Mouse (Mus musculus) ovary, postnatal 14 days (tissue): Measurements from ENCODE around the gene Pde6h.

Experiments
- DNase-seq: peaks from one replicate; pipeline ENCODE4 v3.0.0; 2022; ENCODE audit warnings: low spot score

The Pde6h gene

DNA sequence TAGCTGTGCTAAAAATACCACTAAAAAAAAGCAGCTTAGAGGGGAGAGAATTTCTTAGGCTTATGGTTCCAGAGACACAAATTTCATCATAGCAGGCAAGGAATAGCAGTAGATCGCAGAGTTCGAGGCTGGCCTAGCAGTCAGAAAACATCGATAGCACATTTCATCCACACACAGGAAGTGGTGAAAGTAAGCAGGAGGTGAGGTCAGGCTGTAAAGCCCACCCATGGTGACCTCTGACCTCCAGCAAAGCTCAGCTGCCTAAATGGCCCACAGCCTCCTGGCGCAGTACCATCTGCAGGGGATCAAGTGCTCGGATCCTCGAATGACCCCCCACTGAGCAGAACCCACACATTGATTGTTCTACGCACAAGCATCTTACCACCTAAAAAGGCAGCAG lies 59.6 kb downstream of the Pde6h start:
- no peak for DNase-seq

DNA sequence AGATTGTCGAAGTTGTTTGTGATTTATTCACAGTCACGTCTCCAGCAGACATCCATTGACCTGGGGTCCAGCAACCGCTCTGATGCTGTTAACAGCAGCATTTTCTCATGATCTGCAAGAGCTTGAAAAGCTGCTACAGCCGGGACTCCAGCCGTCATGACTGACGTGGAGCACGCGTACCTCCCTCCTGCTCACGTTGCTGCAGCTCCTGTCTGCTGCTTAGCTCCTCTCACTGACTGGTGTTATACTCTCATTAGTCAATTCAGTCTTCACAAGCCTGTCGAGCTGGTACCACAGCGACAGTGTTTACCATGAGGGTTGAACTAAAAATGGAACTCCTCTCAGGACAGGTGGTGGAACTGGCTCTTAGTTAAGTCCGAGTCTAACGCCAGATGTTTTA lies 62.4 kb downstream of the Pde6h start:
- no peak for DNase-seq

DNA sequence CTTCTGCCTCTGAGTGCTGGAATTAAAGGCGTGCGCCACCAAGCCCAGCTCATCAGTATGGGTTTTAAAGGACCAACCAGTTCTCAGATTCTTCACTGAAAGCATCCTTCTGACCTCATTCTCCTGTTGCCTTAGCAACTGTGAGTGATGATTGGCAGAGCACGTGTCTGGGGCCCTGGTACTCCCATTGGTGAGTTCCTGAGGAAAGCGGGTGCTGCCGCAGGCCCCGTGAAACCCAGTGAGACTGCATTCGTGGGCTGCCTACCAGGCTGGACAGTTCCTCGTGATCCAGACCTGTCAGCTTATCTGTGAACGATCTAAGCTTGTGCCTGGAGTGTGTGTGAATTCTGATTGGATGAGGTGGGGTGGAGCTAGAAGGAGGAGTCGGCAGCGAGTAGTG lies 63.1 kb downstream of the Pde6h start:
- DNase-seq = no peak

DNA sequence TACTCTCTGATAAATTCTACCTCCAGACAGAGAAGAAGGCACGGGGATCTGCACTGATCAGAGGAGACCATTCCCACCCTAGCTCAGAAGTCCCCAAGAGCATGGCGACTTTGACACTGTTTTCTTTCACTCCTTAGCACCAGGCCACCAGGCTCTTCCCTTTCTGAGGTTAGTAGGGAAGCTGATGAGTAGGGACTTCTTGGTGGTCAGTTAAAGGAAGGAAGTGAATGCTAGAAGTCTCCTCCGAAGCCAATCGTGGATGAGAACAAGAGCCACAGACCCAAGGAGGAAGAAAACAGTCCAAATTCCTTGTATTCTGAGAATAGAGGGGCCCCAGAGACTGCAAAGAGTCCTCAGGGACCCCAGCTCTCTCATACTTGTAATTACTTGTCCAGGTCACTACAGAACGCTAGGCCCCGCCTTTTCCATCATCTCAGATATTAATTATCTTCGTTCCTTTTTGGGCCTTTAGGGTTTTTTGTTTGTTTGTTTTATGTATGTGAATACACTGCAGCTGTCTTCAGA lies 65.0 kb downstream of the Pde6h start:
- DNase-seq = no peak

DNA sequence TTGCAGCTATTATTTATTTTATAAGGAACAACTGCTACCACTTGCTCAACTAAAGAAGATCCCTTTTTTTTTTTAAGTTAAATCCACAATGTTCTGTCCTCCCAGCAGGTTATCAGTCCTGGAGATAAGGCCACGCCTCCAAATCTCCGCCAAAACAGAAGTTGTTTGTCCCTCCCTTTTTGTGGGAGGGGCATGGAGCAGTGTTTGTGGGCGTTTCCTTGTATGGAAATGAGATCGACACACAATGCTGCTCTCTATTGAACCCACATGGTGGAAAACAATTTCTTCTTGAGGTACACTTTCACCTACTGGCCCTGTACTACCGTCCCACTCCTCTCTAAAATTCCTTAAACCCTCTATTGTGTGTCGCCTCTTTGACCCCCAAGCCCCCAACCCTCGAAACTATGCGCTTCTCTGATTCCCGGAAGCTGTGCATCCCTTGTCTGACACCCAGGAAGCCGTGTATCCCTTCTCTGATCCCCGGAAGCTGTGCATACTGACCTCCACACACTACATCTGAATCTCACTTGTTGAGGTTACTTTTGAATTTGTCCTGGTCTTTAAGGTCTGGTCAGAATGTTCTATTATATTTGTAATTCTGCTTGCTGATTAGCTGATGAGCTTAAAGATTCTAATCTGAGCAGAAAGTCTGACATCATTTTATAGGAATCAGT lies 66.3 kb downstream of the Pde6h start:
- no peak for DNase-seq

DNA sequence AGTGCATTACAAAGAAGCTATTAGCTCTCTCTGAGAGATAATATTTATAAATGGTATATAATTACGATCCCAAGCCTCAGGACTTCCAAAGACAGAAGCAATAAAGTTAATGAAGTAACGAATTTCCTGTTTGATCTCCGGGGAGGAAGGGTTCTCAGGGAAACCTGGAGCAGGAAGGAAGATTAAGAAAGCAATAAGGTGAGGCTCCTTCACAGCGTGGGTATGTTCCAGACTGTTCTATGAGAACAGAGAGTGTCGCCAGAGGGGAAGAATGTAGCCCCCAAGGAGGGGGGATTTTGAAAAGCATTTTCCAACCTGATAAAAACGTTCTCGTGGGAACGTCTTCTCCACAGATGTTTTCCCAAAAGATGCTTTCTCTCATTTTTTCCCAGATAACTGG lies 66.9 kb downstream of the Pde6h start:
- no peak for DNase-seq

DNA sequence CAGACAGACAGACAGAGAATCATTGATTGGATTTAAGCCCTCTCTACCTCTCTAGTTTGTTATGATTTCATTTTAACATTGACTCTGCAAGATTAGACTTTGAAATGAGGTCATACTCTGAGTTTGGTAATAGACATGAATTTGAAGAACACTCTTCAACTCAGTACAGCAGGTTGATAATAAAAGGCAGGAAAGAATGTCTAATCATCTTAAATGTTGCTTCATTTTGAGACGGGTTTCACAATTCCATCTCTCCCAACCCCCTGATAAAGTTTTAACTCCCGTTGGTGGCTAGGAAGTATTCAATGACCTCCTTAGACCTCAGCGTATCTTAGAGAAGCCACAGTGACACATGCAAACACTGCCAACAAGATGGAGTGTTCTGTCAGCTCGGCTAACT lies 69.9 kb downstream of the Pde6h start:
- no peak for DNase-seq

DNA sequence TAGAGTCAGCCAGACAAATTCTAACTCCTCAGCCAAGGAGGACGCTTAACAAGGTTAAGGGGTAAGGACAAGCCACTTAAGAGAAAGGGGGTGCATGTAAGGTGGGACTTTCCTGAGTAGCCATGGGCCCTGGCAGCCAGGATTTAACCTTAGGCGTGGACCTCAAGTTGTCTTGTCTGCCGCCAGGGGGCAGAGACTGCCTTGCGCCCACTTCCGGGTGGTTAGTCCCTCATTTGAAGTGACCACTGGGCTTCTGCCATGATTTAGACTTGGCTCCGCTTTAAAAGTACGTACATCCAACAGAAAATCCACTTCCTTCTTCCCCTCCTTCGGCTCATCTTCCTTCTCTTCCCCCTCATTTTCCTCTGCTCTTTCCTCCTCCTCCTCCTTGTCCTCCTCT lies 71.9 kb downstream of the Pde6h start:
- DNase-seq = no peak

DNA sequence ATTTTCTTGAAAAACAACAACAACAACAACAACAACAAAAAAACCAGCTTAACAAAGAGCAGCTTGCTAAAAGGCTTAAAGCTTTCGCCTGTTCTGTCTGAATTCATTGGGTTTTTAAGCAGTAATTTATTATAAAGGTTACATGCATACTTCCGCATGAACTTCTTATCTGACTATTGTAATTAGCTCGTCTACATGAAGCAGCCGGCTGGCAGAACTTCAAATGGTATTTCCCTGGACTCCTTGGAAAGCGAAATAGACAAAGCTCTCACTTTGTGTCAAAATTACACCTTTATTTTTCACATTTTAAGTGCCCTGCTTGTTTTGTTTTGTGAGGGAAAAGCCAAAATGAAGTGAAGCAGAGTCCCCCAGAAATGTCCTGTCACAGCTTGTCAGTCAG lies 72.7 kb downstream of the Pde6h start:
- DNase-seq = no peak

DNA sequence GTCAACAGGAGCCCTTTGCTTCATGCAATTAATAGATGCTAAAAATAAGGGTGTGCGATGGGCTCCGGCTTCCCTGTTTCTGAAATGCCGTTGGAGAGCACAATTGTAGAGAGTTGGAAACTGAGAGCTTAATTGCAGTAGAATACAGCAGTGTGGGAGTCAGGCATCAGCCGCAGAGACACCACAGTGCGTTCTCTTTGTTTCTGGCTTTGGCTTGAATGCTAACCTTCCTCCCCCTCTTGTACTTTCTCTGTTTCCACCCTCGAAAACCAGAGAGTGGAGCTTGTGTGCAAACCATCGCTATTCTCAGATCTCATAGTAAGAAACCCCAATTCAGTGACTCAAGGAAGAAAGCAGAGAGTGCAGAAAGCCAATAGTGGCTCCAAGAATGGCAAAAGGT lies 74.5 kb downstream of the Pde6h start:
- no peak for DNase-seq

DNA sequence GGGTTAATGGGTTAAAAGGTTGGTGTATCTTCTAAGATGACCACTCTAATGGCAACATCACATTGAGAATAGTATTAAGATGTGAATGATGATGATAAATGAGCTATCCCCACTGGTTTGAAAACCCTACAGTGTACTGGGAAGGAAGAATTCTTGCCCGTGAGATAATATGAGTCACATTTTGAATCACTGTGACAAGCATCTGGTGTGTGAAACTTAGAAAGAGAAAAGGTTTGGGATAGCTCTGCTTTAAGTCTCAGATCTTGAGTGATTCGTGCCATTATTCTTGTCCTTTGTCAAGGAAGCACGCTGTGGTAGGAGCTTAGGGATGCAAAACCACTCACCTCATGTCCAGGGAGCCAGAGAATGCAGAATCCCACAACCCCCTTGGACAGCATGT lies 75.4 kb downstream of the Pde6h start:
- no peak for DNase-seq

DNA sequence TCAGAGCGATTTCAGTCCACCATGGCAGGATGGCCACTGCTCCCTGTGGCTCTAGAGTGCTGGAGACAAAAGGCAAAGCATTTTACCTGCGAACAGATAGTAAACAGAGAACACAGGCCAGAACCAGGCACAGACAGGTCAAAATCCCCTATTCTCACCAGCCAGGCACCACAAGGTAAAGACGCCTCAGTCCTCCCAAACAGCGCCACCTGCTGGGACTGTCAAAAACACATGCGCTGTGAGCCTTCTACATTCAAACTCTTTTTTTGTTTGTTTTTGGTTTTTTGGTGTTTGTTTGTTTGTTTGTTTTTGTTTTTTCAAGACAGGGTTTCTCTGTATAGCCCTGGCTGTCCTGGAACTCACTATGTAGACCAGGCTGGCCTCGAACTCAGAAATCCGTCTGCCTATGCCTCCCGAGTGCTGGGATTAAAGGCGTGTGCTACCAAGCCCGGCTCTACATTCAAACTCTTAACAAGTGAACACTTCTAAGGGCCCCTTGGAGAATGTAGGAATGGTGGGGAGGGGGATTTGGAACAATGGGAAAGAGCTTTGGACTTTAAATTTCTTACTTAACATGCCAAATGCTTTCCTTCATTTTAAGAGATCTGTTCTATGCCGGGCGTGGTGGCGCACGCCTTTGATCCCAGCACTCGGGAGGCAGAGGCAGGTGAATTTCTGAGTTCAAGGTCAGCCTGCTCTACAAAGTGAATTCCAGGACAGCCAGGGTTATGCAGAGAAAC lies 76.2 kb downstream of the Pde6h start:
- no peak for DNase-seq

DNA sequence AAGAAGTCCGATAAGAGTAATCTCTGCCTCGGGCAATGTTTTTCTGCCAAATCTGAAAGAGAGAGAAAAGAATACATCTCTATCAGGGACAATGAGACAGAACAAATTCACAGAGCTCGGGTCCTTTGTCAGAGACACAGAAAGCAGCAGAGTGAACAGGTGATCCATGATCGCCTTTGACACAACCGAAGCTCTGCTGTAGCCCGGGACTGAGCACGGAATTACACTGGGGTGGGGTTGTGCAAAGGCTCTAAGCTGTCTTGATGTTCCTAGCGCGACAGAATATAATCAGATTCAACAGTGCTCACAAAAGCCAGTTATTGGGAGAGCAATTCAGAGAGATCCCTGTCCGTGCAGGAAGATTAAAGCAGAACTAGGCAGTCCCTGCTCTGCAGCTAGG lies 77.1 kb downstream of the Pde6h start:
- DNase-seq = no peak

DNA sequence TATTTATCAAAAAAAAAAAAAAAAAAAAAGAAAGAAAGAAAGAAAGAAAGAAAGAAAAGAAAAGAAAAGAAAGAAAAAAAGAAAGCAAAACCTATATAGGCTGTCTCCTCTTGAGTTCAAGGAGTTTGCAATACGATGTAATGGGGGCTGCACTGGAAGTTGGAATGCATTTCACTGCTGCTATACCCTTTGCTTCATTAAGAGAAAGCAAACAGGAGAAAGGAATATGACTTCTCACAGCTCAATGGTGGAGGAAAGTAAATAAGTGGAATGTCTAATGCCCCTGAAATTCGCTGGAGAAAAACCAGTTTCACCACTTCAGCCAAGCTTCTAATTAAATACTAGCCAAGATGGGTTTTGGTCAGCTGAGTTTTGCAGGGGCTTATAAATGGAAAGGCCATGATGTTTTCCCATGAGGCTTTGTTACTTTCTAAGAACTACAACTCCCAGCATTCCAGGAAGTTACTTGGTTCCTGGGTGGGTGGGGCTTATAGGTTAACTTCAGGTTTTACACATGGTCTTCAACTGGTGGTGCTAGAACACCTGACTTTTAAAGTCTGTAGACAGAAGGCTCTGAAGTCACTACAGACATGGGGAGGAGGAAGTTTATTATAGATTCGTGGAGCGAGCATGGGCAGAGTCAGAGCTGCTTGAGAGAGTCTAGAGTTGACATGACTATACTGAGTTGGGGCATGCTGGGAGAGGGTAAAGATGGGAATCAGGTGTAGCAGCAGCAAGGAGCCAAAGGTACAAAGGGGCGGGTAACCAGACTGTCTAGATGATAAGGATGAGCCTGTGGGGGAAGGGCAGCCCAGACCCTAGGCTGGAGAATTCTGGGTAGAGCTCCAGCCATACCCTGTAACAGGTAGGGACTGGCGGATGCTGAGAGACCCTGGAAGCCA lies 77.9 kb downstream of the Pde6h start:
- DNase-seq = no peak

DNA sequence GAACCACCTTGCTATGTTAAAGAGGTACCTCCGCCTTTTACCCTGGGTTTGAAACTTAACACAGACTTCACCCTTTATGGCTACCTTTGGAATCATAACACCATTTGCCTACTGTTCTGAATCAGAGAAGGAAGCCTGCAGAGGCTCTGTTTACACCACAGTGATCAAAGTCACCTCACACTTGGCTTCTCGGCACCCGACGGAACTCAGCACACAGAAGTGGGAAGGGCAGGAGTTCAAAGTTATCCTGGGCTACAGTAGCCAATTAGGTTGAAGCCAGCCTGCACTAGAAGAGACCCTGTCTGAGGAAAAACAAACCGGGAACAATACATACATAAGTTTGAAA lies 78.5 kb downstream of the Pde6h start:
- DNase-seq = no peak

DNA sequence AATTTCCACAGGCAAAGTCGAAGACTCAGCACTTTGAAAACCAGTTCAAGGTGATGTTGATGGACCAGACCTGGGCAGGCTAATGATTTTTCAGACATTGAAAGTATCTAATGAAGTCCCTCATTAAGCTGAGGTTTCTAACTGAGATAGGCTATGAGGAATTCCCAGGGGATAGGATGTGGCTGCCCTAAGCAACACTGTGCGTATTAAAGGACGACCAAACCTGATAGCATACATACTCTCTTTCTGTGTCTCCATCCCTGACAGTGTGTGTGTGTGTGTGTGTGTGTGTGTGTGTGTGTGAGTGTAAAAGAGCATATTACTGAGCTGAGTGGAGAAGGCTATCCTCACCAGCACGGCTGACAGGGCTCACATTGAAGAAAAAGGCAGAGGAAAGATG lies 80.7 kb downstream of the Pde6h start:
- no peak for DNase-seq

DNA sequence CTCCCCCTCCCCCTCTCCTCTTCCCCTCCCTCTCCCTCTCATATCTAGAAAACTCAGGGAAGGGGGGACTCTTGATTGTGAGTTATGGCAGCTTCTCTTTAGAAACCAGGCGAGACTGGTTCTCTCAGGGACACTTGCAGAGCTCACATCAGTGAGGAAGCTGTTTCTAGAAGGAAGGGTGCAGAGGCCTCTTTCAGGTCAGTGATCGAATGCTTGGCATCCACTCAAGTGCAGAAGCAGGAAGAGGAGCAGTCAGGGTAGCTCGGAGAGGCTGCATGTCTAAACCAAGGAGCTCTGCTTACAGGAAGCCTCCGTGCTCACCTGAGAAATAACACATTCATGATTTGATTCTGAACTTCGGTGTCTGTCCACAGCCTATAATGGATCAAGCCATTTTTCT lies 87.6 kb downstream of the Pde6h start:
- DNase-seq = no peak

DNA sequence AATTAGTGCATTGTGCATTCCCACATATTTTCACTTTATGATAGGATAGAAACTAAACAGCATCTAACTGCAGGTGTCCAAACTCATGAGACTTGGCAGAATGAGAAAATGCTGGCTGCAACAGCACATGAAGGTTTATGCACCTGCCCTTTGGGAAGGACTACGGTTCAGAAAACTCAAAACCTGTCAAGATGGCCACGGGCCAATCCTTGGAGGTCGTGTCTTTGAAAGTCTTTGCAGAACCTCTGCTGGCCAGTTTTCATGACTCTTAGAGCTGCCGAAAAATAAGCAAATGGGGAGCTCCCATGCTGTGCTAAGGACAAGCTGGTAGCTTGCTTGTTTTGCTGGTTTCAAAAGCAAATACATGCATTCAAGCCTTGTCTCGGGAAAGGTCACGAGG lies 90.7 kb downstream of the Pde6h start:
- DNase-seq = no peak

DNA sequence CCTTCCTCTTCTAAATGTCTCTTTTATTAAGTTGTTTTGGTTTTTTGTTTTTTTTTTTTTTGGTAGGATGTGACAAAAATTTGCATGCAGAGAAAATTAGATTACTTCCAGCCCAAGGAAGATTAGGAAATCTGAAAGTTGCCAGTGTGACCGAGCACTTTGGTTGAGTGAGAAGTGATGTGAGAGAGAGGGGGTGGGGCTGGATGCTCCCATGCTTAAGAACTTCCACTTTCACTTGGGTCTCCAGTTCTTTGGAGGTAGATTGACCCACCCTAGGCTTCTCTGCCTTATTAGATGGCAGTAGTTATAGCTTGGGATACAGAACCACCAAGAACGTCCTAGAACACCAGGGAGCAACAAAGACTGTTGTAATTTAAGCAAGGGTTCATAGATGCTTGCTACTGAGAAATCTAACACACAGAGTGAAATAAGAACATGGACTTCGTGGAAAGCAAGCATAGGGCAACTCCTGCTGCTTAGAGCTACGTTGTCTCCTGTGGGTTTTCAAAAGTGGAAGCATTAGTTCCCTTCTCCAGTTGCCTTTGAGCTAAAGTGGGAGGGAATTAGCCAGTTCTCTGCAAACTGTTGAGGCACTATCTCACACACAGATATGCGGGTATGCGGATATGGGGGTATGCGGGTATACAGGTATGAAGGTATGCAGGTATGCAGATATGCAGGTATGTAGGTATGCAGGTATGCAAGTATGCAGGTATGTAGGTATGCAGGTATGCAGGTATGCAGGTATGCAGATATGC lies 93.8 kb downstream of the Pde6h start:
- DNase-seq = no peak
